Mouse (Mus musculus) heart, embryonic 14.5 days (tissue): ENCODE measurements around the gene Ctsd. TPM values are rescaled to one million over a fixed set of nuclear protein-coding genes. Genes with fewer than 3 reads are reported as not detected.

Source experiments
- ATAC-seq: fragments of 200-750 bp; cut with Nextera tagmentation; 2 replicates; pipeline ENCODE4 v1.8.0; 2017; ENCODE audit warnings: low read depth, moderate TSS enrichment; ENCODE audit not compliant: insufficient number of reproducible peaks, insufficient read depth, low FRiP score
- H3K27ac ChIP-seq, 2 experiments: fragments of 200-500 bp in 1 of 2; fragments of 300-500 bp in 1 of 2; sonication (generic) in 1 of 2; replicated peaks in 1 of 2; 2 replicates each; pipeline ENCODE4 v1.5.1; 2012 to 2014; ENCODE audit warnings: low read depth in 2 of 2, low read length in 2 of 2, control low read depth in 1 of 2, mild to moderate bottlenecking in 1 of 2, mixed read lengths in 1 of 2; ENCODE audit not compliant: control insufficient read depth in 1 of 2, insufficient read depth in 1 of 2
- H3K27me3 ChIP-seq: fragments of 300-500 bp; sonication (generic); 2 replicates; pipeline ENCODE4 v1.6.1; 2014; ENCODE audit warnings: mild to moderate bottlenecking, low read length, control low read depth; ENCODE audit not compliant: control insufficient read depth, insufficient read depth
- H3K36me3 ChIP-seq: fragments of 300-500 bp; sonication (generic); 2 replicates; pipeline ENCODE4 v1.6.1; 2014; ENCODE audit warnings: mild to moderate bottlenecking, control low read depth, low read length, mixed read lengths; ENCODE audit not compliant: control insufficient read depth, insufficient read depth
- H3K4me1 ChIP-seq, 2 experiments: fragments of 200-500 bp in 1 of 2; fragments of 300-500 bp in 1 of 2; sonication (generic) in 1 of 2; 2 replicates each; pipeline ENCODE4 v1.6.1; 2012 to 2014; ENCODE audit warnings: low read length in 2 of 2, control low read depth in 1 of 2, mixed read lengths in 1 of 2; ENCODE audit not compliant: control insufficient read depth in 2 of 2, insufficient read depth in 2 of 2
- H3K4me2 ChIP-seq: fragments of 300-500 bp; sonication (generic); 2 replicates; pipeline ENCODE4 v1.6.1; 2014; ENCODE audit warnings: mild to moderate bottlenecking, low read length
- H3K4me3 ChIP-seq, 2 experiments: fragments of 200-500 bp in 1 of 2; fragments of 300-500 bp in 1 of 2; sonication (generic) in 1 of 2; 2 replicates each; pipeline ENCODE4 v1.5.1; 2012 to 2014; ENCODE audit warnings: low read length in 2 of 2, mild to moderate bottlenecking in 2 of 2, control low read depth in 1 of 2, low read depth in 1 of 2, moderate library complexity in 1 of 2; ENCODE audit not compliant: control insufficient read depth in 1 of 2, insufficient read depth in 1 of 2
- H3K9ac ChIP-seq: fragments of 300-500 bp; sonication (generic); 2 replicates; pipeline ENCODE4 v1.6.1; 2014; ENCODE audit warnings: mild to moderate bottlenecking, low read length
- H3K9me3 ChIP-seq: fragments of 300-500 bp; sonication (generic); 2 replicates; pipeline ENCODE4 v1.6.1; 2016; ENCODE audit warnings: low read length, control low read depth; ENCODE audit not compliant: control insufficient read depth
- WGBS: fragments of 180-500 bp; shearing (Covaris S2); extraction: QIAGEN DNeasy Blood & Tissue Kit; methylation state at CpG from one replicate; pipeline ENCODE4 v1.1.7; 2014; 5-methylcytosine and 5-hydroxymethylcytosine counted together
- polyA plus RNA-seq: library from polyadenylated mRNA; unstranded; fragments of >200 nt; fragmentation: Nextera tagmentation; extraction: Ambion mirVana; gene quantifications from 2 replicates; pipeline ENCODE4 v1.2.1, GENCODE M21; 2014

Ctsd gene
- polyA plus RNA-seq, 1 experiment from 2014 or later = 537 TPM

DNA sequence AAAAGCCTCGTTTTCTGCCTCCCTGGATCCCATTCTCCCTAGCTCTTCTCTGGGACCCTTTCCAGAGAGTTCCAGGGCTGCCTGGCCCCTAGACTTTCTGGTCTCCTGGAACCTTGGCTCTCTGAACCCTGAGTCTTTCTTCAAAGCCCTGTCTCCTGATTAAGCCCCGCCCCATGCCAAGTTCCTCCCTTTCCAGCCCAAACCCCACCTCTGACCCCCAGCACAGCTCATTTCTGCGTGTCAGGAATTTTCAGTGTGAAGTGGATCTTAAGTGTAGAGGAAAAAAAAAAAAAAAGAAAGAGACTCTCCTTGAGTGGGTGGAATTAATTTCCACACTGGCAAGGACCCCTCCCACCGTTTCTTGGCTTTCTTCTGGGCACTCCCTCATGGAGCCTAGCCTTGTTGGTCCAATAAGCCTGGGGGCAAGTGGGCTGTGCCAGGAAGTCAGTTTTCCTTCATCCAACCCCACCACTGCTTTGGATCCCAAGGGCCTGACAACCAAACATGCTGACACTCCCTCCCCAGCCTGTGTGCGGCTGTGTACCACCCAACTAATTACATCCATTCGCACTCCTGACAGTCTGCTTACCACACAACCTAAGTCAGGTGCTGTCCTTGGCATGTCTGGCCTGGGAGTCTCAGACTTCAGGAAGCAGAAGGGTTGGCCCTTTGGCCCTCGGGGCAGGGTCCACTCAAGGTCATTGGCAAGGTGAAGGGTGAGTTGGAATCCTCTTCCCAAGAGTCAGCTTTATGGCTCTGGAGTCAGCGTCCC, 14.0 kb downstream of the Ctsd start, which contains the start of gene Ifitm10:
Gene Ifitm10 (minus strand): TSS at position 113 of the 772 bp plus-strand sequence.
- H3K4me1 ChIP-seq = peaks cover 22 to 27% of the 10 kb centered on the region in 2 experiments
- H3K4me3 ChIP-seq = peak within 1 kb of the TSS in 1 of 2 experiments; percentile 57; a peak in 2 of 4 replicates
- peaks cover 38% of the 10 kb centered on the region for H3K36me3 ChIP-seq
- H3K27me3 ChIP-seq = peaks cover 8% of the 10 kb centered on the region; the same call in 1 of the 2 replicates
- 0 out of 2 replicates have a peak within 1 kb of the TSS, but pooled peaks have one; percentile 74 for H3K9ac ChIP-seq
- ATAC-seq = no peak
- peak within 1 kb of the TSS in 1 of 2 experiments; percentile 34; a peak in 1 of 4 replicates for H3K27ac ChIP-seq
- H3K9me3 ChIP-seq = no peaks in the 10 kb centered on the region
- peak within 1 kb of the TSS; percentile 97 for H3K4me2 ChIP-seq
- 74% methylated on average over 8 of the region's 8 CpGs for WGBS

DNA sequence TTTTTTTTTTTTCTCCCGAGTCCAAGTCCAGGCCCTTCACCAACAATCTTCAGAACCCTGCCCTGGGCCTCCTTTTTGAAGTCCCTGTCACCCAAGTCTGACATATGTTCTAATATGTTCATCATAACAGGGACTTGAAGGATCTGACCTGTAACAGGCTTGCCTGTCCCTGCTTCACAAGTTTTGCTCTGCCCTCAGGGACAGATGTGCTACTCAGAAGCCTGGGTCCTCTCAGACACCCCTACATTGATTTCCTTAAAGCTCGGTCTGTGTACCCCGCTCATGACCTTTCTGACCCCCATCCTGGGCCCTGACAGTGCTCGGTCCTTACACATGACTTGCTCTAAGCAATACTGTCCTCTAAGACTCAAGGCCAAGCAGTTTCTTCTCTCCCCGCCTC, 14.8 kb downstream of the Ctsd start:
- H3K4me3 ChIP-seq = no peak overlapping the region
- H3K9me3 ChIP-seq = no peaks in the 10 kb centered on the region
- H3K36me3 ChIP-seq = peaks cover 30% of the 10 kb centered on the region
- WGBS = 83% methylated on average over 5 of the region's 5 CpGs
- ATAC-seq = no peak
- H3K4me2 ChIP-seq = 0 out of 2 replicates have a peak overlapping the region, but pooled peaks have one; percentile 97
- H3K27me3 ChIP-seq = peaks cover 8% of the 10 kb centered on the region; the same call in 1 of the 2 replicates
- H3K9ac ChIP-seq = no peak overlapping the region
- no peak overlapping the region for H3K27ac ChIP-seq
- H3K4me1 ChIP-seq = peaks cover 22 to 27% of the 10 kb centered on the region in 2 experiments

DNA sequence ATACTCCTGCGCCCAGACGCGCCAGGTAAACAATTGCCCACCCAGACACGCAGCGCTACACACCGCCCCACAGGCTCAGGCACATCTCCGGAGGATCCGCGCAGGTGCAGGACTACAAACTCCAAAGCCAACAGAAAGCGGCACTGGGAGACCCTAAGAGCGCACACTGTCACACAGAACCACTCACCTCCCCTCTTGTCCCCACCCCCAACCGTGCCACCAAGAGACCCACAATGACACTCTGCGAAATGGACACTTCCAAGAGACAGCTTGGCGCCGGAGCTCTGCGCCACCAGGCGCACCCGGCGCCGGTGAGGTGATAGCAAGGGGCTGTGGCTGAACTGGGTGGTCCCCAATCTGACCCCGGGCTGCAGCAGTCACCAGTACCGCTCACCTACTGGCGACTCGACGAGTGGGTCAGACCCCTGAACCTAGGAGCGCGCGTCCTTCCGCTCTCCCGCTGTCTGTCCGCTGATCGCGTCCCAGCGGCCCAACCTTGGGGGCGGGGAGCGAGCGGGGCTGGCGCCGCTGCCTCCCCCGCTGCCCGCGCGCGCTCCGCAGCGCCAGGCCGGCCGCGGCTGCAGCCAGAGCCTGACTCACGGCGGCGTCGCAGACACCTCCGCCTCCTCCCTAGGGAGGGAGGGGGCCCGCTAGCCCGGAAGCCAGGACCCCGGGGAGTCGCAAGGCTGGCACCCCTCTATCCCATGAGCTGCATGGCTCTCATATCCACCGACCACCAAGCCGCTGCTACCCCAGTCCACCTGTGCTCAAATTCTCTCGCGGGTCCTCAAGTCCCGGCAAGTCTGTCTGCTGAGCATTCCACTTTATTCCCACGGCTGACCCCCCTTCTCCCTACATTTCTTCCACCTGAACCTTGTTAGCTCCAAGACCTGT, 15.8 kb downstream of the Ctsd start:
- ATAC-seq = peak; percentile 51
- Histone ChIP-seq H3K9me3 (no peaks in the 10 kb centered on the region), H3K4me1 (peaks cover 22 to 27% of the 10 kb centered on the region in 2 experiments), H3K4me2 (peak overlapping the region; percentile 97), H3K27ac (no peak overlapping the region), H3K4me3 (peak overlapping the region; percentile 57 to 65), H3K36me3 (peaks cover 20% of the 10 kb centered on the region), H3K9ac (peak overlapping the region; percentile 74), H3K27me3 (peaks cover 8% of the 10 kb centered on the region; the same call in 1 of the 2 replicates)
- 1% methylated on average over 56 of the region's 64 CpGs for WGBS

DNA sequence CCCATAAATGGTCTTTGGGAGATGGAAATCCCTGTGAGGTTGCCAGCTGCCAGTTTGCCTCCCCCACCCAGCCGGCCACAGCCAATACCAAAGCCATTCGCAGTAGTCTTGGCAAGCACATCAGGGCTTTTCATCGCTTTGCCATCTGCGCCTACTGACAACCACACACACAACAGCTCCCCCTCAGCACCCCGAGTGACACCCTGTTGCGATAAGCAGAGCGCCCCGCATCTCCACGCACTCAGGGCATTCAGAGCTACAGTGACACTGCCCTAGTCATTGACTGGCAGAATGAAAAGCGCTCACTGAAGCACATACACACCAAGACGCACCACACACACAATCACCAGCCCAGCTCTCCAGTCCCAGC, 16.5 kb downstream of the Ctsd start:
- H3K4me2 ChIP-seq = peak overlapping the region; percentile 97
- peak overlapping the region; percentile 57 to 65 for H3K4me3 ChIP-seq
- H3K9me3 ChIP-seq = no peaks in the 10 kb centered on the region
- H3K9ac ChIP-seq = peak overlapping the region; percentile 74
- H3K36me3 ChIP-seq = peaks cover 14% of the 10 kb centered on the region
- peaks cover 8% of the 10 kb centered on the region; the same call in 1 of the 2 replicates for H3K27me3 ChIP-seq
- ATAC-seq = 0 out of 2 replicates have a peak, but pooled peaks have one; percentile 2
- 20% methylated on average over 11 of the region's 11 CpGs for WGBS
- H3K27ac ChIP-seq = no peak overlapping the region
- H3K4me1 ChIP-seq = peaks cover 22 to 27% of the 10 kb centered on the region in 2 experiments

DNA sequence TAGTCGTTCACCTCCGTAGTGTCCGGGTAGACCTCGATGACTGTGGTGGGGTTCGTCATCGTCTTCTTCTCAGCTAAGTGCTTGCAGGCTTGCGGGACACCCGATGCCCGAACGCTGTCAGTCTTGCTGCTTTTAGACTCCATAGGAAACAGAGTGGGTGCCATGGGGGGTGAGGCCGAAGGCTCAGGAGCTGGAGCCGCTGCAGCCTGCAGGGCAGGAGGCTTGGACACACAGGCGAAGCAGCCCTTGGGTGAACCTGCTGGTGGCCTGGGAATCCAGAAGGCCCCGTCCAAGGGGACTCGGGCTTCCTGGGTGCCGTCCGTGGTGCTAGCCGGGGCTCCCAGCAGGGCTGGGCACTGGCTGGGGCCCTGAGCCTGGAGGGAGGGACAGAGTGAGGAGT, 16.9 kb downstream of the Ctsd start:
- Histone ChIP-seq H3K4me2 (peak overlapping the region; percentile 97), H3K4me3 (peak overlapping the region in 1 of 2 experiments; percentile 57; a peak in 2 of 4 replicates), H3K27me3 (peaks cover 8% of the 10 kb centered on the region; the same call in 1 of the 2 replicates), H3K27ac (no peak overlapping the region), H3K9ac (peak overlapping the region; percentile 74; the same call in 1 of the 2 replicates), H3K36me3 (peaks cover 9% of the 10 kb centered on the region), H3K4me1 (peaks cover 22 to 27% of the 10 kb centered on the region in 2 experiments), H3K9me3 (no peaks in the 10 kb centered on the region)
- ATAC-seq = no peak
- 77% methylated on average over 18 of the region's 18 CpGs for WGBS

DNA sequence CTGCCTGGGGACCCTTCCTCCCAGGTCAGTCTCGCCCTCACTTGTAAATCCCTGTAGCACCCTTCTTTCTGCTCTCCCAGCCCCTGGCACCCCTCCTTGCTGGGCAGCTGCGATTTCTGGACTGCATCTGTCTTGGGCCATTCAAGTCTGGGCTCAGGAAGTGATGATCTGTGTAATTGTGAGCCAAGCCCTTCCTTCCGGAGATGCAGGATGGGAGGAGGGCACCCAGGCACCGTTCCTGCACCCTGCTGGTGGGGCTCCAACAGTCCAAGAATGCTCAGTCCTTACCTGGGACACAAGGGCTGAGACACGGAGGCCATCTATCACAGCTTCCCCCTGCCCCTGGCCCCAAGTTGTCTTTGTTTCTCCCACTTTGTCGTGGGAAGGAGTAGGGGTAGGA, 18.0 kb downstream of the Ctsd start:
- H3K9me3 ChIP-seq = no peaks in the 10 kb centered on the region
- peaks cover 8% of the 10 kb centered on the region; the same call in 1 of the 2 replicates for H3K27me3 ChIP-seq
- H3K36me3 ChIP-seq = no peaks in the 10 kb centered on the region
- no peak overlapping the region for H3K9ac ChIP-seq
- WGBS = 67% methylated on average over 6 of the region's 6 CpGs
- H3K4me1 ChIP-seq = peaks cover 22% of the 10 kb centered on the region in 2 experiments
- no peak overlapping the region for H3K4me3 ChIP-seq
- no peak overlapping the region for H3K27ac ChIP-seq
- 0 out of 2 replicates have a peak overlapping the region, but pooled peaks have one; percentile 97 for H3K4me2 ChIP-seq
- ATAC-seq = no peak

DNA sequence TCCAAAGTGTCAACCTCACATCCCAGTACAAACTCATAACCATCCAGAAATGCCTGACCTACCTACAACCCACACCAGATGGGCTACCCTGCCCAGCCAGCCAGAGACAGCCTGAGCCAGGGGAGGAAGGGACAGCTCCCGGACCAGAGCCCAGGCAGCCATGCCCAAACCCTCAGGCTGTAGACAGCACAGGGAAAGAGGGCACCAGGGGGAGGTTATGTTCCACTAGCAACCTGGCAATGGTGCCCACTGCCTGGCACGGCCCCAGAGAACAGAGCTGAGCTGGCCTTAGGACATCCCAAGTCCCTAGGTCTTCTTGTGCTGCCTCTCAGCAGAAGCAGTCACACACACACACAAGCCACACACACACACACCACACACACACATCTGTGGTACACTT, 19.0 kb downstream of the Ctsd start:
- 81% methylated on average over 2 of the region's 2 CpGs for WGBS
- Histone ChIP-seq H3K4me2 (no peak overlapping the region), H3K27ac (no peak overlapping the region), H3K27me3 (peaks cover 8% of the 10 kb centered on the region; the same call in 1 of the 2 replicates), H3K36me3 (no peaks in the 10 kb centered on the region), H3K4me1 (peaks cover 16 to 17% of the 10 kb centered on the region in 2 experiments; a peak in 3 of 4 replicates), H3K4me3 (no peak overlapping the region), H3K9ac (no peak overlapping the region), H3K9me3 (no peaks in the 10 kb centered on the region)
- ATAC-seq = no peak
